In genomic region chr4:150605804-150606203, GRCm38 (mm10) we compare ENCODE assay signal across 11 mouse cellular contexts. TPM values are rescaled to one million over a fixed set of nuclear protein-coding genes. Genes with fewer than 3 reads are reported as not detected.
DNase-seq lines count a peak whose midpoint lies in the region; ATAC-seq lines count a peak whose summit lies in the region.
"Had no signal": no experiment of that assay in that cellular context is flagged by ENCODE, and none has a peak within 500 bp of the region (broad histone marks: within the 10 kb centered on the region; RNA-seq: fewer than 3 reads in every experiment).

No protein-coding gene starts in this region.

- DNase-seq in heart, embryonic 10.5 days (ENCODE audit: low spot score): no peak
- no peak for DNase-seq in yolk sac, embryonic 10.5 days (ENCODE audit: low spot score)
- DNase-seq in left cerebral cortex, adult 9 months (ENCODE audit: low spot score in 2 of 2): no peak
- DNase-seq in left cerebral cortex, postnatal 14 days (ENCODE audit: low spot score in 2 of 2): no peak
- DNase-seq: cerebellum, postnatal 36 days; heart, postnatal 4 days had no signal

- H3K4me1 ChIP-seq in heart, embryonic 11.5 days (ENCODE audit: control insufficient read depth, insufficient read depth, low read length): no peaks in the 10 kb centered on the region
- H3K4me1 ChIP-seq in heart, embryonic 10.5 days: peaks cover 24% of the 10 kb centered on the region
- peaks cover 41% of the 10 kb centered on the region for H3K4me1 ChIP-seq in hindbrain, embryonic 12.5 days
- peaks cover 40% of the 10 kb centered on the region for H3K4me1 ChIP-seq in midbrain, embryonic 15.5 days

- ATAC-seq in heart, embryonic 11.5 days (replicated peaks; ENCODE audit: insufficient number of reproducible peaks, low FRiP score, low TSS enrichment): no peak
- ATAC-seq in common myeloid progenitor, adult 5-6 weeks (replicated peaks; ENCODE audit: low read depth, poor library complexity, severe bottlenecking): peak; percentile 62
- no peak for ATAC-seq in hindbrain, embryonic 12.5 days (ENCODE audit: low FRiP score)
- no peak for ATAC-seq in midbrain, embryonic 15.5 days (replicated peaks)

- intact Hi-C loops in left cerebral cortex, postnatal 14 days (cut with DNase I): no loop called here

- H3K27me3 ChIP-seq in heart, embryonic 11.5 days (ENCODE audit: control insufficient read depth, insufficient read depth, low read length): no peaks in the 10 kb centered on the region
- no peaks in the 10 kb centered on the region for H3K27me3 ChIP-seq in heart, embryonic 10.5 days (ENCODE audit: insufficient read depth, poor library complexity, severe bottlenecking)
- H3K27me3 ChIP-seq in hindbrain, embryonic 12.5 days: no peaks in the 10 kb centered on the region
- H3K27me3 ChIP-seq in midbrain, embryonic 15.5 days (replicated peaks): no peaks in the 10 kb centered on the region

- H3K9me3 ChIP-seq in heart, embryonic 11.5 days (replicated peaks; ENCODE audit: control insufficient read depth, low read length): no peaks in the 10 kb centered on the region
- H3K9me3 ChIP-seq in heart, embryonic 10.5 days: no peaks in the 10 kb centered on the region
- H3K9me3 ChIP-seq in hindbrain, embryonic 12.5 days (replicated peaks): no peaks in the 10 kb centered on the region
- H3K9me3 ChIP-seq in midbrain, embryonic 15.5 days: no peaks in the 10 kb centered on the region

- H3K9ac ChIP-seq in heart, embryonic 11.5 days (ENCODE audit: low read depth, low read length): no peak overlapping the region
- H3K9ac ChIP-seq in hindbrain, embryonic 12.5 days: 0 out of 2 replicates have a peak overlapping the region, but pooled peaks have one; percentile 28
- H3K9ac ChIP-seq in midbrain, embryonic 15.5 days: no peak overlapping the region

- peaks cover 5% of the 10 kb centered on the region; the same call in 1 of the 2 replicates for H3K36me3 ChIP-seq in heart, embryonic 11.5 days (ENCODE audit: control insufficient read depth, insufficient read depth, low read length)
- peaks cover 29% of the 10 kb centered on the region for H3K36me3 ChIP-seq in heart, embryonic 10.5 days
- H3K36me3 ChIP-seq in hindbrain, embryonic 12.5 days: peaks cover 8% of the 10 kb centered on the region; the same call in 1 of the 2 replicates
- H3K36me3 ChIP-seq in midbrain, embryonic 15.5 days (replicated peaks): 0 out of 2 replicates have a peak, but pooled peaks cover 1% of the 10 kb centered on the region

- no peak overlapping the region for H3K4me3 ChIP-seq in heart, embryonic 11.5 days (ENCODE audit: low read depth, low read length)
- no peak overlapping the region for H3K4me3 ChIP-seq in heart, embryonic 10.5 days
- H3K4me3 ChIP-seq in hindbrain, embryonic 12.5 days: no peak overlapping the region
- H3K4me3 ChIP-seq in midbrain, embryonic 15.5 days: no peak overlapping the region

- H3K4me2 ChIP-seq in heart, embryonic 11.5 days: no peak overlapping the region
- H3K4me2 ChIP-seq in hindbrain, embryonic 12.5 days (replicated peaks): no peak overlapping the region
- H3K4me2 ChIP-seq in midbrain, embryonic 15.5 days: no peak overlapping the region

- 94% methylated on average over 3 of the region's 3 CpGs for WGBS in heart, embryonic 11.5 days (ENCODE audit: insufficient replicate concordance)
- 91% methylated on average over 3 of the region's 3 CpGs for WGBS in heart, embryonic 10.5 days
- 96% methylated on average over 3 of the region's 3 CpGs for WGBS in hindbrain, embryonic 12.5 days
- 85% methylated on average over 3 of the region's 3 CpGs for WGBS in midbrain, embryonic 15.5 days

- 0 out of 2 replicates have a peak overlapping the region, but pooled peaks have one; percentile 6 for H3K27ac ChIP-seq in heart, embryonic 11.5 days (ENCODE audit: low read depth, low read length)
- H3K27ac ChIP-seq in heart, embryonic 10.5 days: no peak overlapping the region
- H3K27ac ChIP-seq in hindbrain, embryonic 12.5 days: peak overlapping the region; percentile 88
- H3K27ac ChIP-seq in midbrain, embryonic 15.5 days: peak overlapping the region; percentile 88

RNA-seq across cellular contexts. Expression of gene Slc45a1, which starts 46.2 kb away (rescaled TPM):
- 0.04 TPM in 1 of 2 replicates, not detected in the other for polyA plus RNA-seq in heart, embryonic 11.5 days (2014; fragmentation: Nextera tagmentation; extraction: Ambion mirVana)
- 0.10 and 0.15 TPM in 2 replicates for polyA plus RNA-seq in heart, embryonic 10.5 days (2016; fragmentation: Nextera tagmentation; extraction: Ambion mirVana)
- not detected in 2 replicates for total RNA-seq in common myeloid progenitor, adult 5-6 weeks (2017)
- 12.4 and 14.1 TPM in 2 replicates for polyA plus RNA-seq in hindbrain, embryonic 12.5 days (2016; fragmentation: Nextera tagmentation; extraction: Ambion mirVana)
- 36.3 and 38.0 TPM in 2 replicates for polyA plus RNA-seq in midbrain, embryonic 15.5 days (2015; fragmentation: Nextera tagmentation; extraction: Ambion mirVana)
- total RNA-seq in left cerebral cortex, postnatal 14 days (2021): 10 to 100 TPM; 50.7 to 52.5 TPM
- total RNA-seq: heart, postnatal 4 days had no signal
- polyA plus RNA-seq: liver, embryonic 16.5 days had no signal

Comparison
In these comparisons a context has a peak if more than half of its experiments do, and no peak if none do; other contexts are left out.
1. RNA of gene Slc45a1, which starts 46.2 kb away (polyA plus RNA-seq): 36.3 to 38.0 TPM in midbrain, embryonic 15.5 days and 12.4 to 14.1 TPM in hindbrain, embryonic 12.5 days; 0.10 to 0.15 TPM in heart, embryonic 10.5 days and 0.04 TPM in heart, embryonic 11.5 days; every median in the first group is over 10 times any median in the second.